Mouse (Mus musculus) olfactory bulb, adult 2 months (tissue): Measurements from ENCODE around the gene Gjb2. TPM values are rescaled to one million over a fixed set of nuclear protein-coding genes. Genes with fewer than 3 reads are reported as not detected.
A peak's percentile ranks its signal among the peaks of the same experiment; 100 is the strongest.

Source experiments
- H3K27ac ChIP-seq: fragments of 200-500 bp; 2 replicates; pipeline ENCODE4 v1.5.1; 2012; ENCODE audit warnings: low read depth, low read length; ENCODE audit not compliant: insufficient read depth
- H3K4me1 ChIP-seq: fragments of 200-500 bp; 2 replicates; pipeline ENCODE4 v1.6.1; 2012; ENCODE audit warnings: low read length; ENCODE audit not compliant: control insufficient read depth, insufficient read depth
- H3K4me3 ChIP-seq: fragments of 200-500 bp; 2 replicates; pipeline ENCODE4 v1.5.1; 2012; ENCODE audit warnings: mild to moderate bottlenecking, low read depth, low read length, moderate library complexity; ENCODE audit not compliant: insufficient read depth
- CTCF ChIP-seq: fragments of 200-500 bp; IDR thresholded peaks from 2 replicates; pipeline ENCODE4 v1.5.1; 2012; ENCODE audit warnings: low read depth, mild to moderate bottlenecking, low read length, moderate library complexity; ENCODE audit not compliant: insufficient read depth
- POLR2A ChIP-seq: fragments of 200-500 bp; IDR thresholded peaks from 2 replicates; pipeline ENCODE4 v1.6.1; 2012; ENCODE audit warnings: mild to moderate bottlenecking, low read depth, low read length, moderate library complexity; ENCODE audit not compliant: insufficient read depth
- WGBS: fragments of 180-500 bp; shearing (Covaris S2); methylation state at CpG from one replicate; pipeline ENCODE4 v1.1.7; 2018; 5-methylcytosine and 5-hydroxymethylcytosine counted together
- polyA plus RNA-seq: library from polyadenylated mRNA; stranded (reverse); fragments of >200 nt; gene quantifications from 2 replicates; pipeline ENCODE4 v1.2.4, GENCODE M21; 2012; ENCODE audit warnings: low replicate concordance; ENCODE audit not compliant: missing spikeins, insufficient read depth, insufficient read length

Gjb2 gene
- polyA plus RNA-seq, 1 experiment, result not detected

GRCm38 (mm10) chr14:57107916-57108315 is 3.4 kb upstream of the Gjb2 start:
- TF ChIP-seq CTCF (no peak), POLR2A (no peak)
- no peak overlapping the region for H3K27ac ChIP-seq
- H3K4me1 ChIP-seq, result peaks cover 9% of the 10 kb centered on the region; the same call in 1 of the 2 replicates
- no peak overlapping the region for H3K4me3 ChIP-seq
- WGBS, result 78% methylated on average over 5 of the region's 5 CpGs

DNA sequence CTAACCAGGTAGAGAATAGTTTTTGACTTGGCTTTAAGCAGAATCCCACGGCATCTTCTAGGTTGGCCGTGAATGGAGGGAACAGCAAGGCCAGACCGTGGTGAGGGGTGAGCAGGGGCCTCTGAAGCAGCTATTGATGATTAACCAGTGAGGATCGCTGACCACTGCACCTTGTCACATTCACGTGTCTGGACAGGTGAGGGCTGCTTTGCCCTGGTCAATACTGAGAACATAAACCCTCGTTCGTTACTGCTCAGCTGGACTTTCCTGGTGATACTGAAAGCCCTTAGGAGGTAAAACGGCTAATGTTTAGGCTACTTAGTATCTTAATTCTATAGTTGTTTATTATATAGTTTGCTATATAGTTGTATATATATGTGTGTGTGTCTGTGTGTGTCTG is 2.6 kb upstream of the Gjb2 start:
- H3K27ac ChIP-seq, result no peak overlapping the region
- no peak for TF ChIP-seq CTCF
- no peak for TF ChIP-seq POLR2A
- WGBS, result 91% methylated on average over 8 of the region's 8 CpGs
- H3K4me1 ChIP-seq, result peaks cover 9% of the 10 kb centered on the region; the same call in 1 of the 2 replicates
- no peak overlapping the region for H3K4me3 ChIP-seq

- WGBS, result 67% methylated on average over 11 of the region's 11 CpGs
- Histone ChIP-seq H3K27ac (no peak overlapping the region), H3K4me3 (no peak overlapping the region), H3K4me1 (peaks cover 9% of the 10 kb centered on the region; the same call in 1 of the 2 replicates)
- TF ChIP-seq POLR2A, result no peak
- no peak for TF ChIP-seq CTCF
Measured at GRCm38 (mm10) chr14:57105721-57106120, 1.2 kb upstream of the Gjb2 start.

- Histone ChIP-seq H3K4me1 (peaks cover 9% of the 10 kb centered on the region; the same call in 1 of the 2 replicates), H3K27ac (no peak overlapping the region), H3K4me3 (no peak overlapping the region)
- TF ChIP-seq CTCF (no peak), POLR2A (no peak)
- 26% methylated on average over 14 of the region's 14 CpGs for WGBS
Measured at GRCm38 (mm10) chr14:57105111-57105510, 609 bp upstream of the Gjb2 start.

- TF ChIP-seq POLR2A (no peak), CTCF (no peak)
- peaks cover 9% of the 10 kb centered on the region; the same call in 1 of the 2 replicates for H3K4me1 ChIP-seq
- no peak overlapping the region for H3K27ac ChIP-seq
- peak overlapping the region; percentile 53 for H3K4me3 ChIP-seq
- 7% methylated on average over 22 of the region's 22 CpGs for WGBS
Measured at GRCm38 (mm10) chr14:57103711-57104105, 794 bp downstream of the Gjb2 start.

DNA sequence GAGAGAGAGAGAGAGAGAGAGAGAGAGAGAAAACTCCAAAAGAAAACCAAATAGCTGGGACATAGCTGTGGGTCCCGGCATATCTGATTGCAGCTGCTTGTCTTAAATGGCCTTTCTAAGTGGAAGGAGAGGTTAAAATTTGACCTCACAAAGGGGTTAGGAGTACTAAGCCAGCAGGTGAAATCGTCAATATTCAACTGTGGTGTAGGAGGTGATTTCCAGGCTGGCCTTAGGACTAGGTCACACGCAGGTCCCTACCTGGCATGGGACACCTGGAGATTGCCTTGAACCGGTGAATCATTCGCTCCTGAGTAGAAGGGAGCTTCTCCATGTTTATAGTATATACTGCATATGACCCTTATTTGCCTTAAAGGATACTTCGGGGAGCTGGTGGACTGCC is 1.4 kb downstream of the Gjb2 start:
- peaks cover 9% of the 10 kb centered on the region; the same call in 1 of the 2 replicates for H3K4me1 ChIP-seq
- 0 out of 2 replicates have a peak overlapping the region, but pooled peaks have one; percentile 53 for H3K4me3 ChIP-seq
- H3K27ac ChIP-seq, result no peak overlapping the region
- no peak for TF ChIP-seq POLR2A
- no peak for TF ChIP-seq CTCF
- 83% methylated on average over 6 of the region's 6 CpGs for WGBS

DNA sequence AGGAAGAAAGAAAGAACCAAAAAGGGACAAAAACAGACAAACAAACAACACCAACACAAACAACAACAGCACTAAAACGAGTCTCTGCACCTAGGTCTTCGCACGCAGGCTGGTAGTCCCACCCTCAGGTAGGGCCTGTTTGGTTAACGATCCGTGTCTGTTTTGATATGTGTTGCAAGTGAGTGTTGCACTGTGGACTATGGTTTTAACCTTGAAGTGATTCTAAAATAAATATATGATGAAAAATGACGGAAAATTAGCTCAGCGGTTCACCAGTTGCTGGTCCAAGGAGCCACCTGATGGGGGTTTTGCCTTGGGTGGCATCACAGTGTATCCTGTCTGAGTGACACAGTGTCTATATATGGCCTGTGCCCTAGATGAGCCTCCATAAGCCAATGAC is 2.9 kb downstream of the Gjb2 start:
- Histone ChIP-seq H3K4me3 (no peak overlapping the region), H3K4me1 (peaks cover 9% of the 10 kb centered on the region; the same call in 1 of the 2 replicates), H3K27ac (no peak overlapping the region)
- WGBS, result 87% methylated on average over 7 of the region's 7 CpGs
- TF ChIP-seq CTCF (no peak), POLR2A (no peak)

DNA sequence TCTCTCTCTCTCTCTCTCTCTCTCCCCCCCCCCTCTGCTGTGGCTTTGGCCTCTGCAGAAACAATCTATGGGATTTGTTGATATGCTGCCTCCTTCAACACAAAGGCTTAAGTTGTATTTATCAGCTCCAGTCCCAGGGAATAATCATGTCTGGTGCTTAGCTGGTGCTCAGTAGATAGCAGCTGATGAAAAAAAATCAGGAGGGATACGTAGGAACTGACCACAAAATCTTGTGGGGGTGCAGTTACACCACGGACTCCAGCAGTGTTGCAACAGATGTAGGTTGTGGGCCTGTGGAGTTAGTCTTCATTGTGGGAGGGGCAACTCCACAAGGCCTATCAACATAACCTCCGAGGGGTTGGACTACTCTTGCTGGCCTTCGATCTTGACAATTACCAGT is 8.6 kb downstream of the Gjb2 start:
- Histone ChIP-seq H3K4me3 (no peak overlapping the region), H3K4me1 (no peaks in the 10 kb centered on the region), H3K27ac (no peak overlapping the region)
- TF ChIP-seq CTCF (no peak), POLR2A (no peak)
- 86% methylated on average over 4 of the region's 4 CpGs for WGBS

GRCm38 (mm10) chr14:57093029-57093428 is 11.5 kb downstream of the Gjb2 start:
- Histone ChIP-seq H3K4me1 (no peaks in the 10 kb centered on the region), H3K4me3 (no peak overlapping the region), H3K27ac (no peak overlapping the region)
- 7% methylated on average over 8 of the region's 8 CpGs for WGBS
- TF ChIP-seq POLR2A (no peak), CTCF (no peak)

GRCm38 (mm10) chr14:57090001-57090400 is 14.5 kb downstream of the Gjb2 start:
- Histone ChIP-seq H3K4me3 (no peak overlapping the region), H3K4me1 (no peaks in the 10 kb centered on the region; the same call in 1 of the 2 replicates), H3K27ac (no peak overlapping the region)
- TF ChIP-seq POLR2A (no peak), CTCF (no peak)
- 76% methylated on average over 2 of the region's 2 CpGs for whole genome bisulfite sequencing
